Comparison of ENCODE assay signal across 17 mouse cellular contexts in the genomic region with DNA sequence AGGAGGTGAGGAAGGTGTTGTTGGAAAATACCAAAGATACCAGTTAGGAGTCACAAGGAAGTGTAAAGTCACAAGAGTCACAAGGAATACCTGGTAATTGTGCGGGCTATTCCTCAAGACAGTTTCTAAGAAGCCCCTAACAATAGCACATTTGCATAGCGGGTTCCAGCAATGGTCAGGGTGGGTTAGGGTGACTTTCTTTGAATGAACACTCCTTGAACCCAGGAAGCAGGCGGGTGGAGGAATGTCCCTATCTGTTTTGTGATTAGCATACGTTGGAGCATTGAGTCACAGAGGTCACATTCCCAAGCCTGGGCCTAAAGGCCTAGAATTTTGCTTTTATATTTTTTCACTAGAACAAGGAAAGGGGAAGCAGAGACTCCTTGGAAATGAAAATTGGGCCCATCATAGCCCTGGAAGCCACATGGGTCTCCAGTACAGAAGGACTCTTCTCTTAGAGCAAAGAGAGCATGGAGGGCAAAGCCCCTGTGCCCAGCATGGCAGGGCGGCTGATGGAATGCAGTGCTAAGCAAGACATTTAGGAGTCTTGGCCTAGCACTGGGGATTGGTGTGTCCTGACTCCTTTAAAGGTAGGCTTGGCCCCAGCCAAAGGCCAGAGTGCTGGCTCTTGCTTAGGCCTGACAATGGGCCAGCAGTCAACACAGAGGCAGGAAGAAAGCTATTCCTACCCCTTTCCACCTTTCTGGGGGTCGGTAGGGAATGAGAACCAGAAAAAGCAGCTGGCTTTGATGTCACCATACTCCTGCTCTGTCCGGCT. TPM values are rescaled to one million over a fixed set of nuclear protein-coding genes. Genes with fewer than 3 reads are reported as not detected.
A peak's percentile ranks its signal among the peaks of the same experiment; 100 is the strongest.
DNase-seq lines count a peak whose midpoint lies in the region; ATAC-seq and TF ChIP-seq lines count a peak whose summit lies in the region.
"Had no signal": no experiment of that assay in that cellular context is flagged by ENCODE, and none has a peak within 500 bp of the region (broad histone marks: within the 10 kb centered on the region; RNA-seq: fewer than 3 reads in every experiment).

No protein-coding gene starts in this region.

- H3K4me2 ChIP-seq in forebrain, embryonic 11.5 days (ENCODE audit: low read depth, low read length, severe bottlenecking), result no peak overlapping the region
- H3K4me2 ChIP-seq in forebrain, postnatal 0 days (ENCODE audit: low read depth), result no peak overlapping the region
- no peak overlapping the region for H3K4me2 ChIP-seq in midbrain, embryonic 15.5 days
- H3K4me2 ChIP-seq: embryonic facial prominence, embryonic 12.5 days had no signal

- H3K36me3 ChIP-seq in forebrain, embryonic 10.5 days (replicated peaks), result no peaks in the 10 kb centered on the region
- H3K36me3 ChIP-seq in forebrain, embryonic 11.5 days (ENCODE audit: control insufficient read depth, insufficient read depth, low read length), result no peaks in the 10 kb centered on the region
- H3K36me3 ChIP-seq in forebrain, postnatal 0 days (ENCODE audit: insufficient read depth), result no peaks in the 10 kb centered on the region
- H3K36me3 ChIP-seq in midbrain, embryonic 15.5 days (replicated peaks), result no peaks in the 10 kb centered on the region
- H3K36me3 ChIP-seq: embryonic facial prominence, embryonic 12.5 days; limb, embryonic 10.5 days had no signal

- ATAC-seq in forebrain, embryonic 11.5 days (replicated peaks; ENCODE audit: low FRiP score), result no peak
- ATAC-seq in forebrain, postnatal 0 days, result no peak
- no peak for ATAC-seq in midbrain, embryonic 15.5 days (replicated peaks)
- ATAC-seq: intestine, postnatal 0 days had no signal

- no peak overlapping the region for H3K4me3 ChIP-seq in forebrain, embryonic 10.5 days
- H3K4me3 ChIP-seq in forebrain, embryonic 11.5 days (ENCODE audit: low read depth, low read length), result no peak overlapping the region
- no peak overlapping the region for H3K4me3 ChIP-seq in forebrain, postnatal 0 days (ENCODE audit: low read depth, low read length)
- no peak overlapping the region for H3K4me3 ChIP-seq in midbrain, embryonic 15.5 days
- H3K4me3 ChIP-seq: embryonic facial prominence, embryonic 12.5 days; limb, embryonic 10.5 days had no signal

- peaks cover 49% of the 10 kb centered on the region for H3K4me1 ChIP-seq in forebrain, embryonic 10.5 days
- peaks cover 8% of the 10 kb centered on the region for H3K4me1 ChIP-seq in forebrain, embryonic 11.5 days (replicated peaks; ENCODE audit: control insufficient read depth, insufficient read depth, low read length)
- H3K4me1 ChIP-seq in forebrain, postnatal 0 days (ENCODE audit: insufficient read depth), result peaks cover 22% of the 10 kb centered on the region
- H3K4me1 ChIP-seq in midbrain, embryonic 15.5 days, result peaks cover 50% of the 10 kb centered on the region

- H3K9ac ChIP-seq in forebrain, embryonic 11.5 days (ENCODE audit: low read length), result no peak overlapping the region
- no peak overlapping the region for H3K9ac ChIP-seq in forebrain, postnatal 0 days
- H3K9ac ChIP-seq in midbrain, embryonic 15.5 days, result no peak overlapping the region
- H3K9ac ChIP-seq: embryonic facial prominence, embryonic 12.5 days; liver, embryonic 14.5 days had no signal

- H3K27me3 ChIP-seq in forebrain, embryonic 10.5 days (ENCODE audit: poor library complexity, severe bottlenecking), result peaks cover 33% of the 10 kb centered on the region
- no peaks in the 10 kb centered on the region for H3K27me3 ChIP-seq in forebrain, embryonic 11.5 days (ENCODE audit: control insufficient read depth, insufficient read depth, low read length)
- H3K27me3 ChIP-seq in forebrain, postnatal 0 days (ENCODE audit: insufficient read depth, low read length), result no peaks in the 10 kb centered on the region
- H3K27me3 ChIP-seq in midbrain, embryonic 15.5 days (replicated peaks), result no peaks in the 10 kb centered on the region

- no peak for DNase-seq in forebrain, embryonic 10.5 days (ENCODE audit: extremely low spot score, low spot score)
- DNase-seq in forebrain, embryonic 11.5 days (ENCODE audit: low spot score), result no peak
- DNase-seq in ES-CJ7 (ENCODE audit: low read depth, low spot score), result peak; percentile 81
- DNase-seq in forebrain, postnatal 0 days, result no peak
- no peak for DNase-seq in cerebellum, adult 9-10 months
- DNase-seq in kidney, adult 11 months, result no peak
- no peak for DNase-seq in layer of hippocampus, adult 11-12 months (ENCODE audit: low spot score)
- DNase-seq: adrenal gland, postnatal 25 days; heart, adult 18-20 months; heart, postnatal 14 days; kidney, postnatal 25 days; lung, postnatal 14 days had no signal

- WGBS in forebrain, embryonic 10.5 days, result 79% methylated on average over 7 of the region's 7 CpGs
- 84% methylated on average over 7 of the region's 7 CpGs for WGBS in forebrain, embryonic 11.5 days
- WGBS in forebrain, postnatal 0 days, result 87% methylated on average over 7 of the region's 7 CpGs
- 86% methylated on average over 7 of the region's 7 CpGs for WGBS in midbrain, embryonic 15.5 days

- H3K9me3 ChIP-seq in forebrain, embryonic 10.5 days, result no peaks in the 10 kb centered on the region
- H3K9me3 ChIP-seq in forebrain, embryonic 11.5 days (ENCODE audit: control insufficient read depth, low read length), result no peaks in the 10 kb centered on the region
- H3K9me3 ChIP-seq in forebrain, postnatal 0 days (ENCODE audit: low read length), result no peaks in the 10 kb centered on the region
- H3K9me3 ChIP-seq in midbrain, embryonic 15.5 days, result no peaks in the 10 kb centered on the region
- H3K9me3 ChIP-seq: embryonic facial prominence, embryonic 12.5 days; limb, embryonic 10.5 days had no signal

- peak overlapping the region; percentile 37 for H3K27ac ChIP-seq in forebrain, embryonic 10.5 days
- H3K27ac ChIP-seq in forebrain, embryonic 11.5 days (ENCODE audit: low read depth, low read length), result no peak overlapping the region
- peak overlapping the region; percentile 73; the same call in 1 of the 2 replicates for H3K27ac ChIP-seq in forebrain, postnatal 0 days (ENCODE audit: low read depth, low read length)
- H3K27ac ChIP-seq in midbrain, embryonic 15.5 days, result peak overlapping the region; percentile 85
- H3K27ac ChIP-seq: embryonic facial prominence, embryonic 12.5 days; limb, embryonic 10.5 days; liver, embryonic 14.5 days had no signal

- TF ChIP-seq CTCF in forebrain, postnatal 0 days (IDR thresholded peaks at IDR 0.05; ENCODE audit: low read depth), result no peak

RNA-seq across cellular contexts. Expression of gene Cipc, which starts 29.9 kb away (rescaled TPM):
- 39.1 and 40.4 TPM in 2 replicates for polyA plus RNA-seq in forebrain, embryonic 10.5 days (2016; fragmentation: Nextera tagmentation; extraction: Ambion mirVana)
- 46.5 and 48.7 TPM in 2 replicates for polyA plus RNA-seq in forebrain, embryonic 11.5 days (2014; fragmentation: Nextera tagmentation; extraction: Ambion mirVana)
- total RNA-seq in forebrain, postnatal 0 days (2014; rRNA removed), result 53.1 and 62.9 TPM in 2 replicates
- polyA plus RNA-seq in forebrain, postnatal 0 days (2015; fragmentation: Nextera tagmentation; extraction: Ambion mirVana), result 28.4 and 38.1 TPM in 2 replicates
- 55.0 and 56.0 TPM in 2 replicates for polyA plus RNA-seq in midbrain, embryonic 15.5 days (2015; fragmentation: Nextera tagmentation; extraction: Ambion mirVana)

RNA-seq across cellular contexts. Expression of gene Irf2bpl, which starts 32.4 kb away (rescaled TPM):
- polyA plus RNA-seq in forebrain, embryonic 10.5 days (2016; fragmentation: Nextera tagmentation; extraction: Ambion mirVana), result 20.5 and 22.6 TPM in 2 replicates
- polyA plus RNA-seq in forebrain, embryonic 11.5 days (2014; fragmentation: Nextera tagmentation; extraction: Ambion mirVana), result 40.3 and 42.7 TPM in 2 replicates
- 134 and 161 TPM in 2 replicates for total RNA-seq in forebrain, postnatal 0 days (2014; rRNA removed)
- polyA plus RNA-seq in forebrain, postnatal 0 days (2015; fragmentation: Nextera tagmentation; extraction: Ambion mirVana), result 86.3 and 95.7 TPM in 2 replicates
- polyA plus RNA-seq in midbrain, embryonic 15.5 days (2015; fragmentation: Nextera tagmentation; extraction: Ambion mirVana), result 94.3 and 98.5 TPM in 2 replicates
